In the genomic region with DNA sequence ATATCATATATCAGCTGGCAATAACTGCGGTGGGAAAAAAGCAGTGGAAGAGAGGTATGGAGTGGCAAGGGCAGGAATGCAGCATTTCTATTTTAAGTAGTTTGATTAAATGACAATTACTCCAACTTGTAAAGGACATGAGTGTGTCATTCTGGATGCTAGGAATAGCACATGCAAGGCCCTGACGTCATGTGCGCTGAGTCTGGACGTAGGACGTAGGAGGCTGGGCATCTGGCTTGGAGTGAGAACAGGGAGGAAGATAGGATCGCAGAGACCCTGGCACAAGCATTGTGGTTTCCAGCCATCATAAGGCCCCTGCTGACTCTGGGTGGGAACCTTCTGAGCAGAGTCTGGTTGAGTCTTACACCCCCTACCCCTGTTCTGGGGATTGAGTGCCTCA, we compare ENCODE assay signal across 12 mouse cellular contexts.
DNase-seq lines count a peak whose midpoint lies in the region; ATAC-seq and TF ChIP-seq lines count a peak whose summit lies in the region.
"Had no signal": no experiment of that assay in that cellular context is flagged by ENCODE, and none has a peak within 500 bp of the region (broad histone marks: within the 10 kb centered on the region; RNA-seq: fewer than 3 reads in every experiment).

No protein-coding gene starts in this region.

- TF ChIP-seq EP300 in heart, adult 2 months (IDR thresholded peaks at IDR 0.05; ENCODE audit: insufficient read depth, low read depth, low read length), result no peak

- no peak for TF ChIP-seq POLR2A in heart, adult 2 months (IDR thresholded peaks at IDR 0.05; ENCODE audit: insufficient read depth, low read depth, low read length)

- no peak overlapping the region for H3K4me3 ChIP-seq in heart, adult 2 months

- H3K4me1 ChIP-seq in heart, adult 2 months (ENCODE audit: control insufficient read depth, insufficient read depth, low read length), result peaks cover 18% of the 10 kb centered on the region

- peak in 1 of 2 experiments; percentile 46 for DNase-seq in heart, adult 2 months
- no peak for DNase-seq in heart, adult 9 months (ENCODE audit: low spot score in 2 of 2)
- DNase-seq in right cerebral cortex, adult 18-20 months, result peak; percentile 71
- DNase-seq in right cerebral cortex, postnatal 4 days, result no peak
- peak; percentile 38 to 81 for DNase-seq in left cerebral cortex, postnatal 25 days (ENCODE audit: low spot score in 2 of 2)
- DNase-seq in cerebellum, adult 11 months, result no peak
- no peak for DNase-seq in thymus, postnatal 10 days (ENCODE audit: low spot score in 2 of 2)
- DNase-seq: cerebellum, postnatal 36 days; kidney, postnatal 25 days; lung, adult 2 months had no signal

- H3K79me2 ChIP-seq in heart, adult 2 months (replicated peaks; ENCODE audit: control insufficient read depth, insufficient read depth, low read length), result peaks cover 7% of the 10 kb centered on the region

- no peaks in the 10 kb centered on the region for H3K27me3 ChIP-seq in heart, adult 2 months (ENCODE audit: control insufficient read depth, insufficient read depth, low read length)

- H3K9ac ChIP-seq in heart, adult 2 months (ENCODE audit: low read depth, low read length), result no peak overlapping the region

- peaks cover 17% of the 10 kb centered on the region for H3K36me3 ChIP-seq in heart, adult 2 months (ENCODE audit: control insufficient read depth, insufficient read depth, low read length)

- TF ChIP-seq CTCF in heart, adult 2 months (IDR thresholded peaks at IDR 0.05), result no peak

- ATAC-seq in granulocyte monocyte progenitor cell, adult 5-6 weeks (replicated peaks; ENCODE audit: poor library complexity, severe bottlenecking), result no peak
- ATAC-seq: CD4-positive, CD25-positive, alpha-beta regulatory T cell, adult 4 months had no signal

- intact Hi-C loops in heart, adult 2 months (cut with DNase I), result loop anchor here (5.0 kb wide), 1 partner anchor 61 kb away; no protein-coding TSS in a partner anchor
- intact Hi-C loops in left cerebral cortex, postnatal 25 days (cut with DNase I), result no loop called here

- 73% methylated on average over 6 of the region's 6 CpGs for WGBS in heart, adult 2 months

- H3K27ac ChIP-seq in heart, adult 2 months, result peak overlapping the region; percentile 2; the same call in 1 of the 2 replicates

Comparison
In these comparisons a context has a peak if more than half of its experiments do, and no peak if none do; other contexts are left out.
1. DNase-seq: peak in right cerebral cortex, adult 18-20 months (single experiment) and left cerebral cortex, postnatal 25 days (2 of 2); none in heart, adult 9 months (0 of 2), right cerebral cortex, postnatal 4 days (single experiment), cerebellum, adult 11 months (single experiment) and thymus, postnatal 10 days (0 of 2).